Mouse (Mus musculus) B cell, adult 2 months (primary cell): ENCODE results near the gene Frmd7.

Experiments used
- DNase-seq, 2 experiments: peaks; one replicate each; pipeline ENCODE4 v3.0.0; 2022

The Frmd7 gene

GRCm38 (mm10) chrX:50942610-50943009, at the start of gene Frmd7:
Gene Frmd7 (minus strand): TSS chrX:50942710.
- no peak for DNase-seq

GRCm38 (mm10) chrX:50991324-50991723, 48.8 kb upstream of the Frmd7 start:
- DNase-seq, result no peak

GRCm38 (mm10) chrX:50989940-50990339, 47.4 kb upstream of the Frmd7 start:
- DNase-seq, result no peak

GRCm38 (mm10) chrX:50988581-50988980, 46.1 kb upstream of the Frmd7 start:
- DNase-seq, result no peak

- no peak for DNase-seq
Observed at GRCm38 (mm10) chrX:50978428-50978827, 35.9 kb upstream of the Frmd7 start.

- DNase-seq, result no peak
Observed at GRCm38 (mm10) chrX:50972145-50972544, 29.6 kb upstream of the Frmd7 start.

GRCm38 (mm10) chrX:50969907-50970306, 27.4 kb upstream of the Frmd7 start:
- no peak for DNase-seq

- no peak for DNase-seq
Observed at GRCm38 (mm10) chrX:50968157-50968932, 25.8 kb upstream of the Frmd7 start.

- no peak for DNase-seq
Observed at GRCm38 (mm10) chrX:50965157-50965556, 22.6 kb upstream of the Frmd7 start.

GRCm38 (mm10) chrX:50962955-50963354, 20.4 kb upstream of the Frmd7 start:
- DNase-seq, result no peak

- DNase-seq, result no peak
Observed at GRCm38 (mm10) chrX:50948633-50949032, 6.1 kb upstream of the Frmd7 start.

- DNase-seq, result no peak
Observed at GRCm38 (mm10) chrX:50948116-50948515, 5.6 kb upstream of the Frmd7 start.

- DNase-seq, result no peak
Observed at GRCm38 (mm10) chrX:50937117-50937516, 5.4 kb downstream of the Frmd7 start.

- no peak for DNase-seq
Observed at GRCm38 (mm10) chrX:50930309-50930708, 12.2 kb downstream of the Frmd7 start.

GRCm38 (mm10) chrX:50926893-50927545, 15.5 kb downstream of the Frmd7 start:
- DNase-seq, result no peak

- peak; percentile 7 to 17 for DNase-seq
Observed at GRCm38 (mm10) chrX:50924629-50925364, 17.7 kb downstream of the Frmd7 start.

- no peak for DNase-seq
Observed at GRCm38 (mm10) chrX:50918754-50919153, 23.8 kb downstream of the Frmd7 start.

GRCm38 (mm10) chrX:50917389-50917788, 25.1 kb downstream of the Frmd7 start:
- no peak for DNase-seq

GRCm38 (mm10) chrX:50909915-50910314, 32.6 kb downstream of the Frmd7 start:
- no peak for DNase-seq

- DNase-seq, result no peak
Observed at GRCm38 (mm10) chrX:50903497-50903896, 39.0 kb downstream of the Frmd7 start.

- no peak for DNase-seq
Observed at GRCm38 (mm10) chrX:50887999-50888398, 54.5 kb downstream of the Frmd7 start.

- DNase-seq, result peak in 1 of 2 experiments; percentile 6
Observed at GRCm38 (mm10) chrX:50874246-50875002, 68.1 kb downstream of the Frmd7 start.

- no peak for DNase-seq
Observed at GRCm38 (mm10) chrX:50864734-50865133, 77.8 kb downstream of the Frmd7 start.
